Mouse (Mus musculus) C2C12 (cell line): Measurements from ENCODE around the gene Acot7.

ENCODE experiments used
- CTCF ChIP-seq: IDR thresholded peaks from one replicate; pipeline ENCODE4 v1.5.1; 2011; ENCODE audit not compliant: control insufficient read depth, insufficient read depth, insufficient read length
- MAX ChIP-seq: IDR thresholded peaks from one replicate; pipeline ENCODE4 v1.6.1; 2011; ENCODE audit warnings: mild to moderate bottlenecking, control low read depth
- USF1 ChIP-seq: IDR thresholded peaks from one replicate; pipeline ENCODE4 v1.6.1; 2011; ENCODE audit warnings: low read depth, mild to moderate bottlenecking, control low read depth, moderate library complexity

DNA sequence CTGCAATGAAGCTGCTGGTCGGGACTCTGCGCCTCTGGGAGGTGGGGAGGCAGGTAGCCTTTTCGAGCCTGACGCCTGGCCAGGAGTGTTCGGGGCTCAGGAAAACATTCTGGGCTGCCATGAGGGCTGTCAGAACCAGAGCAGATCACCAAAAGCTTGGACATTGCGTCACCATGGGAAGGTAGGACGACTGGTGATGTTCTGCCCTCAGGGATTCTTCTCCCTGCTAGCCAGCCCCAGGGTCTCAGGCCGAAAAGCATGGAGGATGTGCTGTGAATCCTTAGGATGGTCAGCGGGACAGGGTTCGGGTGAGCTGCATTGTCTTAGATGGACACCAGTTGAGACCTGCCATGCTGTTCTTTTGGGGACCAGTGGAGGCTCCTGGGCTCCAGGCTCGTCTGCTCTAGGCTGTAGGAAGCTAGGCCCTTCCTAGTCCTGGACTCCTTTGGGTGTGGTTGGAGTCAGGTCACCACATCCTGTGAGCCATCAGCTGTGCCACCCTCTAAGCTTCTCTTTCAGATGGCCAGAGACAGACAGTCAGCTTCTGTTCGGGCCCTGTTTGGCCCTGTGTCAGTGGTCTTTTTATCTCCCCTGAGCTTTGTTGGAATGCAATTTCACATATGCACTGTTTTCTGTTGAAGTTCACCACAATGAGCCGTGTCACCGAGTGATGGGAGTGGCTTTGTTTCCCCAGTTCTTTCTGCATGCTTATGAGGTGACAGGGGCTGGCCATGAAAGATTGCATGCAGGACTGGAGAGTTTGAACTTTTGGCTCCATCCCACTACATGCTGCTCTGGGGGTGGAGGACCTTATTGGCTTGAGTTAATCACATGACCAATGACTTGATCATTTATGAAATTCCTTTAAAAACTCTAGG, 8.5 kb downstream of the Acot7 start:
- TF ChIP-seq CTCF (no peak), MAX (peak; percentile 88), USF1 (peak; percentile 90)
